Mouse (Mus musculus): Measurements from ENCODE around the gene Smim8.

Gene Smim8

DNA sequence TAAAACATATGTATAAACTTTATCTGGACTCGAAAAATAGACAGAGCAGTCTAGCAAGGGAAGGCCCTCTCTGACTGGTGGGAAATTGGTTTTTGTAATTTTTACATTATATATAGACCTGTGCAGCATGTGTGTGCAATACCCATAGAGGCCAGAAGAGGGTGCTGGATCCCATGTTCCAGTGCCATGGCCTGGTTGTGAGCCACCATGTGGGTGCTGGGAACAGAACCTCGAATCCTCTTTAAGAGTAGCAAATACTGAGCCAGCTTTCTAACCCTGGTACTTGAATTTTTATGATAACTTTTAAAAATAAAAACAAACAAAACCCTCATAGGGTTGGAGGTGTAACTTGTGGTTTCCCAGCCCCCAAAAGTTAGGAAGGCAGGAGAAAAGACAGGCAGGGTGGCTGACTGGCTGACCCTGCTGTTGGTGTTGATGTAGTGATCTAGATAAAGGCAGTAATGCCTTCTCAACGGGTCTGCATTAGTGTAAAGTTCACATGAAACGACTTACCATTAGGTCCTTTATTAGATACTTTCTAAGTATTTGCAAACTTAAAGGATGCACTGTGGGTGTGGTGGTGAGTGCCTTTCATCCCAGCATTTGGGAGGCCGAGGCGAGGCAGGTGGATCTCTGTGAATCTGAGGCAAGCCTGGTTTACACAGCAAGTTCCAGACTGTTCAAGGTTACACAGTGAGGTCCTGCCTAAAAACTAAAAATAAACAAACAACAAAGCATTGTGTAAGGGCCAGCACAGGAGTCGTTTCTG, 57.9 kb downstream of the Smim8 start:
- no peak for DNase-seq (ENCODE audit: inconsistent age in 2 of 2, low spot score in 1 of 2)

- no peak for DNase-seq (ENCODE audit: inconsistent age in 2 of 2, low spot score in 1 of 2)
Observed at GRCm38 (mm10) chr4:34719421-34719820, 58.8 kb downstream of the Smim8 start.

Measured in adrenal gland, adult (tissue).